Mouse (Mus musculus) c-Kit-negative CD71-positive TER-119-positive erythroid progenitor cells, embryonic 14.5 days (primary cell): Measurements from ENCODE around the gene Fam207a.

Experiments
- DNase-seq: peaks from one replicate; pipeline ENCODE4 v3.0.0-alpha.2; 2013; ENCODE audit warnings: low read depth, low spot score

Gene Fam207a

DNA sequence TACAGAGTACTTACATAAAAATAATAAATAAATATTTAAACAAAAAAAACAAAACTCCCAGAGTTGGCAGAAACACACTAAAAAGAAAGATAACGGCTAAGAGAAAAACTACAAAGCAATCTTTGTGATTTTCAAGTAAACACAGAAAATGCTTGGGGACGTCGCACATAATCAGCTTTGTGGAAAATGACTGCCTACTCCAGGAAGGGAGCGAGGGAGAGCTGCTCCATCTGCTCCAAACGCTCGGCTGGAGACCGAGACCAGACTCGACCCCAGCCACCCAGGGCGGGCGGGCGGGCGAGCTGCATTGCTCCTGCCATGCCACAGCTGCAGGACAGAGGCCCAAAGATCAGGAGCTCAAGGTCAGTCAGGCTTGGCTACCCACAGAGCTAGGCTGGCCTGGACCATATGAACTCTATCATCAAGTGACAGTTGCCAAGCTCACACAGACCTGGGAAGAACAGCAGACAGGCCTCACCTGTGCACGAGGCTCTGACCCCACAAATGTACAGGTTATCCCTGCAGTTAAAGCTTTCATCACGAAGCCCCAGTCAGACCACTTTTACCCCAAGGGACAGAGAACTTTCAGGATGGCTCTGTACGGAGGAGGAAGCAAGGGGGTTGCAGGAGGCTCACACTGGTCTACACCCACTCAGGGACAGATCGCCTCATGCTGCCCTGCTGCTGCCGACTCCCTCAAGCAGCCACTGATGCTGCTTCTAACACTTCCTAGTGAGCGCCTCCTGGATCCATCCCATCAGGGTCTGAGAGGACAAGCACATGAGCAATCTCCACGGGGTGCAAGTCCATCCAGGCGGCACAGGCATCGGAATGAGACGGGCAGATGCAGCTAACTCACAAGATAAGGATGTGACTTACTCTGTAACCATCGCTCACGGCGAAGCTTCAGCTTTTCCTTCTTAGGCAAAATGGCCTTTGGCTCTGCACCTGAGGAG, 12.3 kb downstream of the Fam207a start:
- DNase-seq, result no peak

- no peak for DNase-seq
Measured at GRCm38 (mm10) chr10:77500636-77501035, 14.9 kb downstream of the Fam207a start.

- no peak for DNase-seq
Measured at GRCm38 (mm10) chr10:77498254-77498653, 17.3 kb downstream of the Fam207a start.

GRCm38 (mm10) chr10:77497185-77497584, 18.4 kb downstream of the Fam207a start:
- DNase-seq, result no peak

DNA sequence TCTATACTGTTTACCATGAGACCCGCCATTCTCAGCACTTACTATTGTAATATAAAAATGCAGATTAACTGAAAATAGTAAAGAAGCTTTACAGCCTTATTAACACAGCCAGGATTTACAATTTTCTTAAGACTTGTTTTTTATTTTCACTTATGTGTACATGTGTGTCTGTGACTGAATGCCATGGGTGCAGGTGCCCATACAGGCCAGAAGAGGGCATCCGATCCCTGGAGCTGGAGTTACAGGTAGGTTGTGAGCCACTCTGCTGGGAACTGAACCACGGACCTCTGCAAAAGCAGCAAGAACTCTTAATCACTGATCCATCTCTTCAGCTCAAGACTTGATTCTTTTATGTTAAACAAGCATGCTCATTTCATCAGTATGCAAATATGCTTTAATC, 22.7 kb downstream of the Fam207a start:
- DNase-seq, result no peak

DNA sequence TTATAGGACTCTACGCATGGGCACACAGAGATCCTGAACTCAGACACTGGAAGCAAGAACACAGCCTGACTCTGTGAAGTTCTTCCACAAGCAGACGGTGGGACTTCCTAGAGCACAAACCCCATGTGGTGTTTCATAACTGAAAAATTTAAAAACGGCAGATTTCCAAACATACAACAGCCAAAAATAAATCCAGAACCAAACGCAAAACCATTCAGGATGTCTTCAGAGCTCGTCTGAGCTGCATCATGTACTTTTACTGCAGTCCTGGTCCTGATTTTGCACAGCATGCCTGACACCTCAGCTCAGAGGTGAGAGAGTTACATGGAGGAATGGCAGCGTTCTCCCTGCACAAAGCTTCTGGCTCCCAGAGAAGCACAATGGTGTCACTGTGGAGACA, 24.0 kb downstream of the Fam207a start:
- DNase-seq, result no peak

DNA sequence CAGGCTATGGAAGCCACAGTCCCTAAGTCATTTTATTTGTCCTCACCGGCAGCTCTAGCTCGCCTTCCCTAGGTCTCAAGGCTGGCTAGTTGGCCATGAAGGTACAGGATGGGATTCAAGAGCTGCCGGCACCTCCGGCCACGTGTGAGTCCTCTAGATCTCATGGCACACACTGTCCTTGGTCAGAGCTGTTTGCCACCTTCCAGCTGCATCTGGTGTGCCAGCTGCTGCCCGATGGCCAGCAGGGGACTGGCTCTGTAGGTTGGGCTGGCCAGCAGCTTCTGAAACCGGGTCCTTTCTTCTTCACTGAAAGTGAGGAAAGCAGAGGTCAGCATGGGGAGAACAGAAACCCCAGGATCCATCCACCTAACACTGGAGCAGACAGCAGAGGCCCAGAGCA, 27.4 kb downstream of the Fam207a start:
- DNase-seq, result no peak

DNA sequence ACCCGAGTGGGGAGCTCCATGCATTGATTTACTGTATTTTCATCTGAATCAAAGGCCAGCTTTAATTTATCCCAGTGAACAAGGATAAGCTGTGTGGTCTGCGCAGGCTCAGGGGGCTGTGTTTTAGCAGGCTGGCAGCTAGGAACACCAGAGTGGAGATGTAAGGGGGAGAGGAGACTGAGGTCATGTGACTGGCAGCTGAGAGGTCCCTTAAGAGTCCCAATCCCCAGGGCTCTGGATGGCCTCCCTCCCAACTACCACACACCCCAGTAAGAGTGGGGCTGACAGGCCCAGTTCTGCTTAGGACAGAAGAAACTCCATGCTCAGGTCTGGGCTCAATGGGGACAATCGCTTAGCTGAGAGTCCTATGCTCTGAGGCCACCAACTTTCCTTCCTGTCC, 29.8 kb downstream of the Fam207a start:
- no peak for DNase-seq

DNA sequence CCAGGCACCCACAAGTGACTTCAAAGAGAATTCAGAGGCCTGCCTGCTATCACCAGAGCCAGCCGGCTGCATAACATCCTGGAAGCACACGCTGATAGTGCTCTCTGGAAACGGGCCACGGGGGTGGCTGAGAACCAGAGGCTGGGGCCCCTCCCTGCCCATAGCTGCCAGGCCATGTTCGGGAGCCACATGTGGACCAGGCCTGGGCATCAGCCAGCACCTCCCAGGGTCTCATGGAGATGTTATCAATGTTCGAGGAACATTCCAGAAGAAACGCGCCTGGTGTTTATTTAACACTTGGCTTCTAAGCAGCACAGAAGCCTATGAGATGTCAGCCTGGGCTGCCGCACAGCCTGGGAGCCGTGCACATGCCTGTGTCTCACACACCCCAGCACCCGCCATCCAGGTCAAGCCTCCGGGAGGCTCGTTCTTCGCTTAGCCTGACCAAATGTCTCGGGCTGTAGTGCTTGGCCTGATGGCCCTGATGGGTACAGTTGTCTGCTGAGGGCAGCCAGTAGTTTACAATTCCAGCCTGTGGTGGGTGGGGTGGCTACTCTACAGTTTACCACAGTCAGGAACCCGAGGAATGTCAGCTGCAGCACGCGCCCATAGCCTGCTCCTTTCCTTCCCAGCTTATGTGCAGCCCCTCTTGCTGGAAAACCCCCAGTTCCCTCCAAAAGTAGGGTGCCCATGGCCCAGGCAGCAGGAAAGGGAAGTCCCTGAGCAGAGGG, 31.2 kb downstream of the Fam207a start:
- no peak for DNase-seq

DNA sequence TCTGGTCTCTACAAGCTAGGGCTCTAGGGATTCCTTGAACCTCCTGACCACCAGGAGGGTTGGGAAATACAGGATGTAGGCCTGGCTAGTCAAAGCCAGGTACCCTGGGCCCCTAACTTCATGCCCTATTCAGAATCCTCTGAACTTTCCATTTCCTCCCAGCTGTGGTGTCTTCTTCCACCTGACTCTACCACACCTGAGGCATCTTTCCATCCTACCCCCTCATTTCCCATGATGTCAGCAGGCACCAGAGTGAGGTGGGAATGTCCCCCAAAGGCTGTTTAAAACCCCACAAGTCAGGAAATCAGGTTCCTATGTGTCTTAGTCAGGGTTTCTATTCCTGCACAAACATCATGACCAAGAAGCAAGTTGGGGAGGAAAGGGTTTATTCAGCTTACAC, 33.8 kb downstream of the Fam207a start:
- no peak for DNase-seq

GRCm38 (mm10) chr10:77479972-77480371, 35.6 kb downstream of the Fam207a start:
- no peak for DNase-seq

GRCm38 (mm10) chr10:77476907-77477306, 38.7 kb downstream of the Fam207a start:
- DNase-seq, result no peak

DNA sequence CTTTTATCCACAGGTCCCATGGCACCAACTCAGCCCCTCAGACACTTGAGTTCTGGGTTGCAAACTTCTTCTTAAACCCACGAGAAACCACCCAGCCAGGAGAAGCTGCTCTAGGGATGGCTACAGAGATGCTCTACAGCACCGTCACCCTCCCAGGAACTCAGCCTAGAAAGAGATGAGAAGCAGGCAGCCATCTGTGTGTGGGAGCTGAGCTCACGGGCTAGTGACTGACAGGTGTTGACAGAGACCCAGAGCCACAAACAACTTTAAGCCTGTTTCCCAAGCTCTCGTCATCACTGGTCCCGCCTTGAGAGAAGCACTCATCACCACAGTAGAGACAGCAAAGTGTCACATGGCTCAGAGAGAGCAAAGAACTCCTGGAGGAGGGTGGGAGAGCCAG, 43.4 kb downstream of the Fam207a start:
- DNase-seq, result no peak

- DNase-seq, result no peak
Measured at GRCm38 (mm10) chr10:77471512-77471911, 44.1 kb downstream of the Fam207a start.

- DNase-seq, result no peak
Measured at GRCm38 (mm10) chr10:77470763-77471162, 44.8 kb downstream of the Fam207a start.

DNA sequence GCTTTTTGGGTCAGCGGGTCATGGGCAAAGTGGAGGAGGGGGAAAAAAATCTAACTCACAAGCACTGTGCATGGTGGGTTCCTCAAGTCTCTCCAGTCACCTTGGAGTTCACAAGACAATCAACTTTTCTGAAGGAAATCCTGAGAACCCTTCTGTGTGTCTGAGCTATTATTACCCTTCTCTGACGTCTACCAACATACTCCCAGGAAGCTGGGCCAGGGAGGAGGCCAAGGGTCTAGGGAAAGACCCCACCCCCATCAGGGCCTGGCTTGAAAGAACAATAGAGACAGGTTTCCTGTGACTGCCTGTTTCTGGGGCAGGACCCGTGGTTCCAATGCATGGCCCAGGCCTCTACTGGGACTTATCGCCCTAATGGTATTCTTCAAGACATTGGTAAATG, 46.9 kb downstream of the Fam207a start:
- no peak for DNase-seq

DNA sequence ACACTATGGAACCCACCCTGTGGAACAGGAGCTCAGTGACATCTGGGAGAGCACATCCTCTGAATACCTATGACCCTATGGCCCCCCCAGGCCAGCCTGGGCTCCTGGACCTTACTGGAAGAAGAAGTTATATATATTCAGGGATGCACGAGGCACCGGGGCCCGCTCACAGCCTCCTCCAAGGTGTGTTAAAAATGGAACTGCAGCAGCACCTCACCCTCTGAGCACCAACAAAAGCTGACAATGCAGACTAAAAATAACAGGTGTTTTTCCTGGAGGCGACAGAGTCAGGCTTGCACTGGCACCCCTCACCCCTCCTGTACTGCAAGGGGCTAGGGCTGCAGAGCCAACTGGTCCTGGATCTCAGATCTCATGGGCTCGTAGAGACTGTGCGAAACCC, 48.2 kb downstream of the Fam207a start:
- no peak for DNase-seq

- no peak for DNase-seq
Measured at GRCm38 (mm10) chr10:77465902-77466301, 49.7 kb downstream of the Fam207a start.

- peak; percentile 11 for DNase-seq
Measured at GRCm38 (mm10) chr10:77464181-77464936, 51.2 kb downstream of the Fam207a start.

DNA sequence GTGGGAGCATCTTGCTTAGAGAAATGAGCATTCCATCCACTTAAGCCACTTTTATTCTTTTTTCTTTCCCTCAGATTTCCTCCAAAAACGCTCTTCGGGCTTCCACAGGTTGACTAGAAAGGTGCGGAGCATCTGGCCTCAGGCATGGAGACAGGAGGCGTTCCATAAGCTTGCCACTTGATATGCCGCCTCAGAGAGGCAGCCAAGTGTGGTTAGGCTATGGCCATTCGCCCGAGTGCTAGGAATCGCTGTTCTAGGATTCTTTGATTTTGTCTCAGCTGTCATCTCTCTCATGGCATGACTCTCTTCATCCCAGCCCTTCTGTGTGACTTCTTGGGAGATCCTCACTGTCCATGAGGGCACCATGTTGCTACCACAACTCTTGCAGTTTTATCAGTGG, 54.4 kb downstream of the Fam207a start:
- DNase-seq, result no peak

DNA sequence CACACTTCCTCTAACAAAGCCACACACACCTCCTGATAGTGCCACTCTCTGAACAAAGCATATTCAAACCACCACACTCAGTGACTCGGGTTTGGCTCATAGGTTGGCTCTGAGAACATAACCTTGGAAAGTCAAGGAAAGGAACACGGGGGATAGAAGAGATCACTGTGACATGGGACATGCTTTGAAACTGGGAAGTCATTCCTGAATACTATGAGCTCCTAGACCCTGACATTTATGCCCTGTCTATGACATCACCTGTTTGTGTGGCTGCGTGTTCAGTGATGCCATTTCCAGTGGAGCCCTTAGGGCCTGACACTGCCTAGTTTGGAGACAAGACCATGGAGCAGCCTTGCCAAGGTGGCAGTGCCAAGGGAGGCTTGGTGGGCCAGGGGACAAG, 57.9 kb downstream of the Fam207a start:
- no peak for DNase-seq

- no peak for DNase-seq
Measured at GRCm38 (mm10) chr10:77456507-77456906, 59.1 kb downstream of the Fam207a start.
